Mouse (Mus musculus) cerebellum, postnatal 14 days (tissue): ENCODE data around the gene Hist2h3c1.
"Not testable (repeated sequence)": the region's sequence is repeated elsewhere in the genome, so short reads cannot be mapped to it uniquely, and the experiment has no call there.

Source experiments
- DNase-seq, 2 experiments: peaks; one replicate each; pipeline ENCODE4 v3.0.0; 2021; ENCODE audit warnings: mixed read lengths in 2 of 2

The Hist2h3c1 gene

GRCm38 (mm10) chr3:96235836-96236235, 10.6 kb upstream of the Hist2h3c1 start:
- no peak for DNase-seq

- no peak for DNase-seq
These were observed 9.6 kb upstream of the Hist2h3c1 start for GRCm38 (mm10) chr3:96236834-96237334.

GRCm38 (mm10) chr3:96237335-96237903, 9.1 kb upstream of the Hist2h3c1 start:
- DNase-seq, result no peak

- no peak for DNase-seq
These were observed 8.5 kb upstream of the Hist2h3c1 start for GRCm38 (mm10) chr3:96237904-96238511.

- peak; percentile 49 to 62 for DNase-seq
These were observed 7.3 kb upstream of the Hist2h3c1 start, which contains the start of gene Hist2h3c2 for GRCm38 (mm10) chr3:96238954-96239793. Hist2h3c2 (minus strand) TSS chr3:96239127.

GRCm38 (mm10) chr3:96239949-96240798, 6.3 kb upstream of the Hist2h3c1 start, which contains the start of gene Hist2h2aa2:
Hist2h2aa2 (minus strand) TSS chr3:96240276.
- DNase-seq, result peak; percentile 95 to 98

- DNase-seq, result no peak
These were observed 5.7 kb upstream of the Hist2h3c1 start for GRCm38 (mm10) chr3:96240799-96241197.

GRCm38 (mm10) chr3:96243921-96244572, 2.4 kb upstream of the Hist2h3c1 start:
- DNase-seq, result no peak

GRCm38 (mm10) chr3:96245003-96245886, 1.2 kb upstream of the Hist2h3c1 start, which contains the start of gene Hist2h2aa1:
Hist2h2aa1 (plus strand) TSS chr3:96245497.
- DNase-seq, result peak; percentile 88 to 90

- not testable (repeated sequence) for DNase-seq
These were observed 467 bp upstream of the Hist2h3c1 start for GRCm38 (mm10) chr3:96246018-96246417.

GRCm38 (mm10) chr3:96247356-96248140, 1.1 kb downstream of the Hist2h3c1 start:
- DNase-seq, result no peak

- DNase-seq, result no peak
These were observed 1.9 kb downstream of the Hist2h3c1 start for GRCm38 (mm10) chr3:96248141-96249033.

- no peak for DNase-seq
These were observed 2.5 kb downstream of the Hist2h3c1 start for GRCm38 (mm10) chr3:96249034-96249345.

GRCm38 (mm10) chr3:96250890-96251289, 4.4 kb downstream of the Hist2h3c1 start:
- no peak for DNase-seq

- no peak for DNase-seq
These were observed 5.3 kb downstream of the Hist2h3c1 start for GRCm38 (mm10) chr3:96251787-96252186.

GRCm38 (mm10) chr3:96254683-96255355, 8.3 kb downstream of the Hist2h3c1 start:
- DNase-seq, result peak; percentile 64 to 65

GRCm38 (mm10) chr3:96255926-96256593, 9.6 kb downstream of the Hist2h3c1 start:
- DNase-seq, result no peak

GRCm38 (mm10) chr3:96257190-96257589, 10.7 kb downstream of the Hist2h3c1 start:
- no peak for DNase-seq
